Mouse (Mus musculus) liver, embryonic 14.5 days (tissue): ENCODE data around the gene Morn1. TPM values are rescaled to one million over a fixed set of nuclear protein-coding genes. Genes with fewer than 3 reads are reported as not detected.

Experiments
- ATAC-seq: fragments of 200-750 bp; cut with Nextera tagmentation; 2 replicates; pipeline ENCODE4 v1.8.0; 2017; ENCODE audit warnings: moderate number of reproducible peaks, mild to moderate bottlenecking, moderate library complexity; ENCODE audit not compliant: insufficient read depth
- DNase-seq, 3 experiments: peaks; one replicate each; pipeline ENCODE4 v3.0.0-alpha.2; 2012 to 2013; ENCODE audit warnings: low read depth in 3 of 3, low spot score in 3 of 3
- H3K27ac ChIP-seq: fragments of 300-500 bp; sonication (generic); 2 replicates; pipeline ENCODE4 v1.5.1; 2014; ENCODE audit warnings: moderate library complexity, mild to moderate bottlenecking, control low read depth, inconsistent platforms
- H3K27me3 ChIP-seq: fragments of 300-500 bp; sonication (generic); 2 replicates; pipeline ENCODE4 v1.6.1; 2014; ENCODE audit warnings: mild to moderate bottlenecking, low read length, moderate library complexity; ENCODE audit not compliant: control insufficient read depth, insufficient read depth
- H3K36me3 ChIP-seq: fragments of 300-500 bp; sonication (generic); replicated peaks from 2 replicates; pipeline ENCODE4 v1.6.1; 2014; ENCODE audit warnings: low read depth; ENCODE audit not compliant: control insufficient read depth, insufficient read depth
- H3K4me1 ChIP-seq, 2 experiments: fragments of 200-500 bp in 1 of 2; fragments of 300-500 bp in 1 of 2; sonication (generic) in 1 of 2; replicated peaks; 2 replicates each; pipeline ENCODE4 v1.6.1; 2012 to 2014; ENCODE audit warnings: antibody characterized with exemption in 1 of 2, inconsistent platforms in 1 of 2, low read length in 1 of 2; ENCODE audit not compliant: control insufficient read depth in 2 of 2, insufficient read depth in 2 of 2
- H3K4me2 ChIP-seq: fragments of 300-500 bp; sonication (generic); 2 replicates; pipeline ENCODE4 v1.6.1; 2014; ENCODE audit warnings: low read depth, mild to moderate bottlenecking, control low read depth, moderate library complexity
- H3K4me3 ChIP-seq, 2 experiments: fragments of 200-500 bp in 1 of 2; fragments of 300-500 bp in 1 of 2; sonication (generic) in 1 of 2; 2 replicates each; pipeline ENCODE4 v1.5.1; 2012 to 2014; ENCODE audit warnings: low read depth in 2 of 2, low read length in 2 of 2, mild to moderate bottlenecking in 2 of 2, control low read depth in 1 of 2, inconsistent platforms in 1 of 2, moderate library complexity in 1 of 2; ENCODE audit not compliant: insufficient read depth in 1 of 2
- H3K9ac ChIP-seq: fragments of 300-500 bp; sonication (generic); replicated peaks from 2 replicates; pipeline ENCODE4 v1.6.1; 2014; ENCODE audit warnings: mild to moderate bottlenecking, control low read depth, moderate library complexity
- H3K9me3 ChIP-seq: fragments of 300-500 bp; sonication (generic); 2 replicates; pipeline ENCODE4 v1.6.1; 2016; ENCODE audit warnings: low read length, mixed read lengths; ENCODE audit not compliant: control insufficient read depth
- CTCF ChIP-seq: IDR thresholded peaks from 2 replicates; pipeline ENCODE4 v1.5.1; 2016; ENCODE audit warnings: antibody characterized with exemption, low read depth, control low read depth
- EP300 ChIP-seq: IDR thresholded peaks from 2 replicates; pipeline ENCODE4 v1.6.1; 2016; ENCODE audit warnings: antibody characterized with exemption, low read depth
- WGBS: fragments of 180-500 bp; shearing (Covaris S2); extraction: QIAGEN DNeasy Blood & Tissue Kit; methylation state at CpG from one replicate; pipeline ENCODE4 v1.1.7; 2014; ENCODE audit not compliant: insufficient replicate concordance; 5-methylcytosine and 5-hydroxymethylcytosine counted together
- polyA plus RNA-seq, 2 experiments: library from polyadenylated mRNA; depleted of rRNA in 1 of 2; stranded (reverse) in 1 of 2; unstranded in 1 of 2; fragments of >200 nt; fragmentation: Nextera tagmentation in 1 of 2; extraction: Ambion mirVana in 1 of 2; gene quantifications; 2 replicates each; pipeline versions ENCODE4 v1.2.1 to v1.2.3; 2012 to 2014

Morn1 gene
- polyA plus RNA-seq, 2 experiments = 0.85 to 1.1 TPM

DNA sequence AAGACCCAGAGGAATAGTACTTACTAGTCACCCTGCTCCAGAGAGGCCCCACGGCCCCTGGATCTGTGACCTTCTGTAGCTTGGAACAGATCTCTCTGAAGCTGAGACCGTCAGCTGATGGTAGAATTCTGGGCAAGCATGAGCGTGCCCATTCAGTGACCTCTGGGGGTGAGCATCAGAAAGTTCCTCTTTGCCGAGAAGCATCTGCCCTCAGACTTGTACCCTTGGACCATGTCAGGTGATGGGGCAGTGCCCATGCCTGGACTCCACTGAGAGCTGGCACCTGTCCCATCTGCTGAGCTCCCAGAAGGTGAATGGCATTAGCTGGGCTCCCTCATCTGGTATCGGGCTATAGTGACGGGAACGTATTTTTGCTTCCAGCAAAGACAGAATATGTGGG, 51.5 kb downstream of the Morn1 start:
- TF ChIP-seq CTCF = no peak
- TF ChIP-seq EP300 = no peak
- 72% methylated on average over 7 of the region's 7 CpGs for WGBS
- H3K27me3 ChIP-seq = no peaks in the 10 kb centered on the region
- ATAC-seq = no peak
- no peak for DNase-seq
- no peak overlapping the region for H3K27ac ChIP-seq
- H3K9ac ChIP-seq = no peak overlapping the region
- H3K4me3 ChIP-seq = no peak overlapping the region
- no peaks in the 10 kb centered on the region for H3K9me3 ChIP-seq
- H3K4me2 ChIP-seq = no peak overlapping the region
- peaks cover 0 to 2% of the 10 kb centered on the region in 2 experiments; a peak in 1 of 4 replicates for H3K4me1 ChIP-seq
- H3K36me3 ChIP-seq = no peaks in the 10 kb centered on the region

- DNase-seq = no peak
- H3K27ac ChIP-seq = no peak overlapping the region
- no peak for ATAC-seq
- no peak overlapping the region for H3K4me3 ChIP-seq
- 64% methylated on average over 8 of the region's 8 CpGs for WGBS
- H3K36me3 ChIP-seq = no peaks in the 10 kb centered on the region
- no peaks in the 10 kb centered on the region for H3K27me3 ChIP-seq
- peaks cover 0 to 2% of the 10 kb centered on the region in 2 experiments; a peak in 1 of 4 replicates for H3K4me1 ChIP-seq
- no peak overlapping the region for H3K9ac ChIP-seq
- no peak overlapping the region for H3K4me2 ChIP-seq
- TF ChIP-seq EP300 (no peak), CTCF (no peak)
- no peaks in the 10 kb centered on the region for H3K9me3 ChIP-seq
Measured at GRCm38 (mm10) chr4:155138451-155138850, 52.1 kb downstream of the Morn1 start.

DNA sequence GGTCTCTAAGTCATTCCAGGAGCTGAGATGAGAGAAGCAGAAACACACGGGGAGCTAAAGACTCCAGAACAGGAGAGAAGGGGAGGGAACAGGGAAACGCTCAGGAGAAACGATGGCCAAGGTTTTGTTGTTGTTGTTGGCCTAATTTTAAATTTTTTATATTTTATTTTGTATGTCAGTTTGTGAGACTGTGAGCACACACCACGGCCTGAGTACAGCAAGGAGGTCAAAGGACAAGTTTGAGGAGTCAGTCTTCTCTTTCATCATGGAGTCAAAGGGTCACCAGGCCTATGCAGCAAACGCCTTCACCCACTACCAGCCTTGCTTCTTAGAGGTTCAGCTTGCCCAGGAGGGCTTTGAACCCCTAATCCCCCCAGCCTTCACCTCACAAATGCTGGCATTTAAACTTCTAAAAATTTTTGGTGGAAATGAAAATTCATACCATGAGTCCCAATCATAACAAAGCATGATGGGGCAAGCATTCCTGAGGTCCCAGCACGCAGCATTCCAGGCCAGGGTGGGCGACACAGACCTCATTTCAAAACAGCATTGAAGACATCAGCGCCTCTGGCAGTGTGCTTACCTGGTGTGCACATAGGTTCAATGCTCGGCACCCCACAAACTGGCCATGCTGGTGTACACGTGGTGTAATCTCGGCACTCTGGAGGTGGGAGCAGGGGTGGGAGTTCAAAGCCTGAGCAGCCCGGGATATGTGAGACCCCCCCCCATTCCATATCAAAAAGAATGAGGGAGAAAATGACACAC, 53.1 kb downstream of the Morn1 start:
- Histone ChIP-seq H3K36me3 (no peaks in the 10 kb centered on the region), H3K4me1 (peaks cover 0 to 2% of the 10 kb centered on the region in 2 experiments; a peak in 1 of 4 replicates), H3K9ac (no peak overlapping the region), H3K4me2 (no peak overlapping the region), H3K9me3 (no peaks in the 10 kb centered on the region), H3K27me3 (no peaks in the 10 kb centered on the region), H3K27ac (no peak overlapping the region), H3K4me3 (no peak overlapping the region)
- DNase-seq = no peak
- 65% methylated on average over 12 of the region's 12 CpGs for WGBS
- no peak for TF ChIP-seq EP300
- no peak for TF ChIP-seq CTCF
- ATAC-seq = no peak

- ATAC-seq = no peak
Measured at GRCm38 (mm10) chr4:155140150-155140549, 53.8 kb downstream of the Morn1 start.

GRCm38 (mm10) chr4:155140795-155141265, 54.5 kb downstream of the Morn1 start:
- H3K27ac ChIP-seq = no peak overlapping the region
- H3K27me3 ChIP-seq = no peaks in the 10 kb centered on the region
- ATAC-seq (no peak), DNase-seq (no peak)
- no peaks in the 10 kb centered on the region for H3K9me3 ChIP-seq
- TF ChIP-seq CTCF = no peak
- no peak for TF ChIP-seq EP300
- H3K4me3 ChIP-seq = no peak overlapping the region
- peaks cover 0 to 2% of the 10 kb centered on the region in 2 experiments; a peak in 1 of 4 replicates for H3K4me1 ChIP-seq
- no peak overlapping the region for H3K4me2 ChIP-seq
- WGBS = 43% methylated on average over 12 of the region's 12 CpGs
- H3K9ac ChIP-seq = no peak overlapping the region
- no peaks in the 10 kb centered on the region for H3K36me3 ChIP-seq

More at GRCm38 (mm10) chr4:155140150-155140549, 53.8 kb downstream of the Morn1 start:
- Histone ChIP-seq H3K27me3 (no peaks in the 10 kb centered on the region), H3K27ac (no peak overlapping the region), H3K4me2 (no peak overlapping the region), H3K4me3 (no peak overlapping the region), H3K36me3 (no peaks in the 10 kb centered on the region), H3K9me3 (no peaks in the 10 kb centered on the region), H3K9ac (no peak overlapping the region), H3K4me1 (peaks cover 0 to 2% of the 10 kb centered on the region in 2 experiments; a peak in 1 of 4 replicates)
- no peak for TF ChIP-seq EP300
- no peak for TF ChIP-seq CTCF
- WGBS = 63% methylated on average over 2 of the region's 2 CpGs
- no peak for DNase-seq
